Mouse (Mus musculus): ENCODE measurements around the gene Frem1.

GRCm38 (mm10) chr4:83031591-83031990 lies 20.5 kb downstream of the Frem1 start:
- TF ChIP-seq TAL1 (IDR thresholded peaks at IDR 0.05; ENCODE audit: low read length), result no peak
- TF ChIP-seq GATA1 (IDR thresholded peaks at IDR 0.05; ENCODE audit: low read length), result no peak
